Mouse (Mus musculus) bone marrow macrophage, adult 2 months (primary cell): ENCODE measurements around the gene Gna11.

Experiments used
- CTCF ChIP-seq: IDR thresholded peaks from 2 replicates; pipeline ENCODE4 v1.5.1; 2012; ENCODE audit warnings: low read depth, mild to moderate bottlenecking, low read length, moderate library complexity
- POLR2A ChIP-seq: IDR thresholded peaks from 2 replicates; pipeline ENCODE4 v1.6.1; 2012; ENCODE audit warnings: mild to moderate bottlenecking, low read depth, low read length, borderline replicate concordance

DNA sequence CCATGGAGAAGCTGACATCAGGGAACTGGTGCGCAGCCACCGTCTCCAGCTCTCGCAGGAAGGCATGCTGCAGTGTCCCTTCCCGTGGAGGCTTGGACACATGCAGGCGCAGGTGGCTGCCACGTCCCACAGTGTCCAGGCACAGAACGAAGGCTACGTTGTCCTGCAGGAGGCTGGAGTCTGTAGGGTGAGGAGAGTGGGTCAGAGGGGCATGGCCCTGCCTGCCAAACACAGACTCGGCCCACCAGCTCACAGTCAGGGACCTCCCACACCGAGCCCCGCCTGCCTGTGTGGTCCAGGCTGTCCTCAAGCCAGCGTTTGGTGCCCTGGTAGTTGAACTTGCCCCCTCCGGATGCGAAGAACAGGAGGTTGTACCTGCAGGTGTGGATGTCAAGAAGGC lies 55.0 kb downstream of the Gna11 start:
- TF ChIP-seq CTCF (no peak), POLR2A (no peak)
